Mouse (Mus musculus) megakaryocyte, adult 5-6 weeks (primary cell): ENCODE data around the gene Cmtm2a. TPM values are rescaled to one million over a fixed set of nuclear protein-coding genes. Genes with fewer than 3 reads are reported as not detected.

Experiments used
- total RNA-seq, 2 experiments: library from RNA; stranded (forward) in 1 of 2; stranded (reverse) in 1 of 2; fragments of 153-499, 151-499 nt in 1 of 2; fragments of 221-1000, 200-1000 nt in 1 of 2; gene quantifications; 2 replicates each; pipeline versions ENCODE4 v1.2.3 to v1.2.4; 2015 to 2017

Gene Cmtm2a
- total RNA-seq, 2 experiments from 2014 or later = not detected

Other genes with a start within 250 kb of the Cmtm2a start
- gene Cdh5, start 191.6 kb downstream of the Cmtm2a start, total RNA-seq (2015) = 0.52 and 1.1 TPM in 2 replicates
- gene Cdh5, start 191.6 kb downstream of the Cmtm2a start, total RNA-seq (2017) = 0.37 and 0.57 TPM in 2 replicates
- gene Bean1, start 122.7 kb downstream of the Cmtm2a start, total RNA-seq (2015) = 0.16 TPM in 1 of 2 replicates, not detected in the other
- gene Bean1, start 122.7 kb downstream of the Cmtm2a start, total RNA-seq (2017) = 0.11 TPM in 1 of 2 replicates, not detected in the other
- 27.6 and 30.0 TPM in 2 replicates for gene Tk2, start 44.6 kb downstream of the Cmtm2a start, total RNA-seq (2015)
- gene Tk2, start 44.6 kb downstream of the Cmtm2a start, total RNA-seq (2017) = 17.4 and 28.5 TPM in 2 replicates
- 120 and 138 TPM in 2 replicates for gene Cklf, start 42.3 kb downstream of the Cmtm2a start, total RNA-seq (2015)
- 35.9 and 46.7 TPM in 2 replicates for gene Cklf, start 42.3 kb downstream of the Cmtm2a start, total RNA-seq (2017)
- gene Gm45711, start 16.9 kb upstream of the Cmtm2a start, total RNA-seq (2015) = not detected in 2 replicates
- not detected in 2 replicates for gene Gm45711, start 16.9 kb upstream of the Cmtm2a start, total RNA-seq (2017)
- not detected in 2 replicates for gene Cmtm1, start 17.0 kb upstream of the Cmtm2a start, total RNA-seq (2015)
- not detected in 2 replicates for gene Cmtm1, start 17.0 kb upstream of the Cmtm2a start, total RNA-seq (2017)
- not detected in 2 replicates for gene Gm11020, start 28.4 kb upstream of the Cmtm2a start, total RNA-seq (2015)
- not detected in 2 replicates for gene Gm11020, start 28.4 kb upstream of the Cmtm2a start, total RNA-seq (2017)
- gene Cmtm2b, start 29.0 kb upstream of the Cmtm2a start, total RNA-seq (2015) = not detected in 2 replicates
- gene Cmtm2b, start 29.0 kb upstream of the Cmtm2a start, total RNA-seq (2017) = not detected in 2 replicates
- gene Cmtm3, start 46.2 kb upstream of the Cmtm2a start, total RNA-seq (2015) = 84.1 and 85.6 TPM in 2 replicates
- 48.5 and 50.4 TPM in 2 replicates for gene Cmtm3, start 46.2 kb upstream of the Cmtm2a start, total RNA-seq (2017)
- gene Cmtm4, start 102.6 kb upstream of the Cmtm2a start, total RNA-seq (2015) = 0.59 and 1.1 TPM in 2 replicates
- gene Cmtm4, start 102.6 kb upstream of the Cmtm2a start, total RNA-seq (2017) = 1.6 and 1.7 TPM in 2 replicates
- 15.0 and 18.4 TPM in 2 replicates for gene Dync1li2, start 149.9 kb upstream of the Cmtm2a start, total RNA-seq (2015)
- gene Dync1li2, start 149.9 kb upstream of the Cmtm2a start, total RNA-seq (2017) = 43.3 and 58.0 TPM in 2 replicates
- not detected in 2 replicates for gene Terb1, start 216.7 kb upstream of the Cmtm2a start, total RNA-seq (2015)
- gene Terb1, start 216.7 kb upstream of the Cmtm2a start, total RNA-seq (2017) = not detected in 2 replicates
- gene Nae1, start 241.5 kb upstream of the Cmtm2a start, total RNA-seq (2015) = 45.3 and 69.6 TPM in 2 replicates
- 67.3 and 83.9 TPM in 2 replicates for gene Nae1, start 241.5 kb upstream of the Cmtm2a start, total RNA-seq (2017)
- 0.27 TPM in 1 of 2 replicates, not detected in the other for gene Car7, start 241.5 kb upstream of the Cmtm2a start, total RNA-seq (2015)
- 0.44 and 1.2 TPM in 2 replicates for gene Car7, start 241.5 kb upstream of the Cmtm2a start, total RNA-seq (2017)